Mouse (Mus musculus) embryonic facial prominence, embryonic 11.5 days (tissue): ENCODE data around the gene Grin2b. TPM values are rescaled to one million over a fixed set of nuclear protein-coding genes. Genes with fewer than 3 reads are reported as not detected.

ENCODE experiments used
- ATAC-seq: fragments of 200-750 bp; cut with Nextera tagmentation; replicated peaks from 2 replicates; pipeline ENCODE4 v1.8.0; 2017; ENCODE audit warnings: low read depth; ENCODE audit not compliant: insufficient number of reproducible peaks, low FRiP score, low TSS enrichment
- DNase-seq: peaks from one replicate; pipeline ENCODE4 v3.0.0-alpha.2; 2015; ENCODE audit warnings: low spot score
- H3K27ac ChIP-seq: fragments of 300-500 bp; sonication (generic); replicated peaks from 2 replicates; pipeline ENCODE4 v1.5.1; 2014; ENCODE audit warnings: mild to moderate bottlenecking, low read depth, low read length, control low read depth
- H3K27me3 ChIP-seq: fragments of 300-500 bp; sonication (generic); 2 replicates; pipeline ENCODE4 v1.6.1; 2014; ENCODE audit warnings: mild to moderate bottlenecking, low read length, moderate library complexity, mixed read lengths; ENCODE audit not compliant: control insufficient read depth, insufficient read depth
- H3K36me3 ChIP-seq: fragments of 300-500 bp; sonication (generic); replicated peaks from 2 replicates; pipeline ENCODE4 v1.6.1; 2014; ENCODE audit warnings: low read depth, mild to moderate bottlenecking, low read length, moderate library complexity, mixed read lengths; ENCODE audit not compliant: control insufficient read depth, insufficient read depth
- H3K4me1 ChIP-seq: fragments of 300-500 bp; sonication (generic); 2 replicates; pipeline ENCODE4 v1.6.1; 2014; ENCODE audit warnings: low read length, mixed read lengths; ENCODE audit not compliant: control insufficient read depth, insufficient read depth
- H3K4me2 ChIP-seq: fragments of 300-500 bp; sonication (generic); 2 replicates; pipeline ENCODE4 v1.6.1; 2014; ENCODE audit warnings: low read depth, mild to moderate bottlenecking, control low read depth, low read length, moderate library complexity
- H3K4me3 ChIP-seq: fragments of 300-500 bp; sonication (generic); 2 replicates; pipeline ENCODE4 v1.5.1; 2014; ENCODE audit warnings: low read depth, low read length, control low read depth
- H3K9ac ChIP-seq: fragments of 300-500 bp; sonication (generic); replicated peaks from 2 replicates; pipeline ENCODE4 v1.6.1; 2014; ENCODE audit warnings: mild to moderate bottlenecking, control low read depth, low read length
- H3K9me3 ChIP-seq: fragments of 300-500 bp; sonication (generic); replicated peaks from 2 replicates; pipeline ENCODE4 v1.6.1; 2016; ENCODE audit warnings: mild to moderate bottlenecking, low read length, inconsistent platforms, mixed read lengths; ENCODE audit not compliant: control insufficient read depth
- WGBS: fragments of 180-500 bp; shearing (Covaris S2); extraction: QIAGEN DNeasy Blood & Tissue Kit; methylation state at CpG from one replicate; pipeline ENCODE4 v1.1.7; 2014; 5-methylcytosine and 5-hydroxymethylcytosine counted together
- polyA plus RNA-seq: library from polyadenylated mRNA; unstranded; fragments of >200 nt; fragmentation: Nextera tagmentation; extraction: Ambion mirVana; gene quantifications from 2 replicates; pipeline ENCODE4 v1.2.1, GENCODE M21; 2014

Grin2b gene
- polyA plus RNA-seq, 1 experiment from 2014 or later = 0.45 TPM

DNA sequence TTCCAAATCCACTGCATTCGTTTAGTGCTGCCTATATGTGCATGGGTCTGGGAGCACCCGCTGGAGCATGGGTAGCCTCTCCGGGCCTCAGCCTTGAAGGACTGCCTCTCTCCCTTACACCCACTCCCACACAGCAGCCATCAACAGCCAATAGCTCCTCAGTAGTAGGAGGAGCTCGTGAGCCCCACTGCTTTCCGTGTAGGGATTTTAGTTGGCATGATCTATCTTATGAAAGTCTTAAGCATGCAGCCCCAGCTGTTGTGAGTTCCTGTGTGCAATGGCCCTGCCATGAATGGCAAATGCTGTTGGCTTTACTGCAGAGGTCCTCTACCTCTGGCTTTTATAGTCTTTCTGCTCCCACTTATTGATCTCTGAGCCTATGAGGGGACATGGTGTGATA is 227.8 kb downstream of the Grin2b start:
- WGBS = 81% methylated on average over 5 of the region's 5 CpGs
- no peak for DNase-seq
- H3K4me1 ChIP-seq = no peaks in the 10 kb centered on the region

DNA sequence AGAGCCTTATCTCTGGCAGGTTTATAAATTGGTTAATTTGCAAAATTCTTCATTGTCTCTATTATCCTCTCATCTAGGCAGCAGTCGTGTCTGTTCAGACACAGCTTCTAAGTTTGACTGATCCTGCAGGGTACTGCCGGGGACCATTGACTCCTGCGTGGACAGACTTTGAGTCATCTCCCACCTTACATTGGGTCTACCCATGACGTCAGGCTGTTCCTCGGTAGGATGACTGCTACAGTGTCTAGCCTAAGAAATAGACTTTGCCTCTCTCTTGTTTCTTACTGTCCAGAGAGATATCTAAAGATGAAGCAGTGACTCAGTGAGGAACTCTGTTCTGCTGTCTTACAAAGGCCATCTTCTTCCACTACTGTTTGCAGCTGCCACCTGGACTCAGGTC is 229.0 kb downstream of the Grin2b start:
- no peak overlapping the region for H3K4me3 ChIP-seq
- H3K27me3 ChIP-seq = no peaks in the 10 kb centered on the region
- H3K9ac ChIP-seq = no peak overlapping the region
- ATAC-seq (no peak), DNase-seq (no peak)
- no peaks in the 10 kb centered on the region for H3K4me1 ChIP-seq
- no peak overlapping the region for H3K27ac ChIP-seq
- 90% methylated on average over 5 of the region's 5 CpGs for WGBS
- no peaks in the 10 kb centered on the region for H3K36me3 ChIP-seq
- H3K4me2 ChIP-seq = no peak overlapping the region
- H3K9me3 ChIP-seq = no peaks in the 10 kb centered on the region

More for the DNA sequence above, 227.8 kb downstream of the Grin2b start:
- Histone ChIP-seq H3K9me3 (no peaks in the 10 kb centered on the region), H3K36me3 (no peaks in the 10 kb centered on the region), H3K9ac (no peak overlapping the region), H3K4me3 (no peak overlapping the region), H3K27me3 (no peaks in the 10 kb centered on the region), H3K4me2 (no peak overlapping the region), H3K27ac (no peak overlapping the region)
- no peak for ATAC-seq

DNA sequence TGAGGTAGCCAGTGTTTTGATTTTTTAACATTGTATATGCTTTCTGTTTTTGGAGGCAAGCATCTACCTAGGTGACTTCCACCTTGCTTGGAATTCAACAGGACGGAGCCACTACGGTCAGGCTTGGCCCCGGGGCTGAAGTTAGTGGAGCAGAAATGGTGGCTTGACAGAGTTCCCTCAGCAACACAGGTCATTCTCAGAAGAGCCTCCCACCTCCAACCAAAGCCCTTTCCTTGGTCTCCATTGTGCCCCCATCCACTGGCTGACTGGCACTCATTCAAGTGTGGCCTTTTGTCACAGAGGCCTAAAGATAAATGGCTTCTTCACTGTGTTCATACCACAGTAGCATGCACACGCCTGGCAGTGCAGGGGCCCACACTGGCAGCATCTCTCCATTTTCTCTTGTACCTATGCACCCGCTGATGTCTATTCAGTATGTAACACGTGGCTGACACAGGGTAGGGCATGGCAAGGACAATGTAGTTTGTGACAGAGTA is 230.1 kb downstream of the Grin2b start:
- Histone ChIP-seq H3K4me3 (no peak overlapping the region), H3K27me3 (no peaks in the 10 kb centered on the region), H3K36me3 (no peaks in the 10 kb centered on the region), H3K27ac (no peak overlapping the region), H3K4me1 (no peaks in the 10 kb centered on the region), H3K9ac (no peak overlapping the region), H3K9me3 (no peaks in the 10 kb centered on the region), H3K4me2 (no peak overlapping the region)
- DNase-seq (no peak), ATAC-seq (no peak)
- WGBS = 80% methylated on average over 6 of the region's 6 CpGs

DNA sequence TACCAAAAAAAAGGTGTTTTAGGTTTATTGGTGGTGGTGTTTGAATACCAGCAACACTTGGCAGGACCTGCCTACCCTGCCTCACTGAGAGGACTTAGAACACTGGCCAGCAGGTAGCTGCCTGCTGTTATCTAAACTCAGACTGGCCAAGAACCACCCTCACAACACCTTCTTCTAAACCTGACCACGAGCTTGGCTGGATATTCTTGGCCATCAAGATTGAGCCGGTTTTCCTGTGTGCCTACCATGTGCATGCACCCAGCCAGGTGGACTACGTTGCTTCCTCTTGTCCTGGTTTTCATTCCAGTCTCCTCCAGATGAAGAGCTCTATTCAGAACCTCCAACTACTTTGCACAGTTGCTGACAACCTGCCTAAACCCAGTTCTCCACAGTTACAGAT is 240.4 kb downstream of the Grin2b start:
- 83% methylated on average over 3 of the region's 3 CpGs for WGBS

DNA sequence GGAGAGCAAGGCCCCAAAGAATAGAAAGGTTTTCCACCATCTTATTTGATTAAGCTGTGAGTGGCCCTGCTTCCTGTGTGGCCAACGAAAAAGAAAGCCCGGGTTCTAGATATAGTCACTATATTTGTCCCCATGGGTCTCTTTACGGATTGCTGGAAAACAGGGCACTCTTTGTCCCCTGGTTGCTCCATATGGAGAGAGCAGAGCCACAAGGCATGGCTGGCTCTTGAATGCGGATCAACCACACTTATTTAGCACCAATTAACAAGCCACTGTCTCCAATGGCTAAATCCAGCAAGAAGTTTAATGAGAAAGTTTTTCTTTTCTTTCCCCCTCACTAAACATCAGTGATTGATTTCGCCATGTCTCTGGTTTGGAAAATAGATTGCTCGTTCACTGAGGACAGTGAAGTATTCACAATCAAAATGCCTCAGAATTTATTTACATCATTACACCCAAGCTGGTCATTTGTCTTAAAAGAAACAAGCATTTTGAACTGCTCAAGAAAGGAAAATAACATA is 240.9 kb downstream of the Grin2b start:
- no peaks in the 10 kb centered on the region for H3K4me1 ChIP-seq
- no peaks in the 10 kb centered on the region for H3K9me3 ChIP-seq
- DNase-seq = no peak
- H3K27me3 ChIP-seq = no peaks in the 10 kb centered on the region
- H3K4me3 ChIP-seq = no peak overlapping the region
- H3K9ac ChIP-seq = no peak overlapping the region
- no peaks in the 10 kb centered on the region for H3K36me3 ChIP-seq
- WGBS = 65% methylated on average over 6 of the region's 6 CpGs
- H3K4me2 ChIP-seq = no peak overlapping the region
- H3K27ac ChIP-seq = no peak overlapping the region
- ATAC-seq = no peak

More for the DNA sequence above, 240.4 kb downstream of the Grin2b start:
- Histone ChIP-seq H3K9me3 (no peaks in the 10 kb centered on the region), H3K4me3 (no peak overlapping the region), H3K4me2 (no peak overlapping the region), H3K27ac (no peak overlapping the region), H3K36me3 (no peaks in the 10 kb centered on the region), H3K4me1 (no peaks in the 10 kb centered on the region), H3K27me3 (no peaks in the 10 kb centered on the region), H3K9ac (no peak overlapping the region)
- no peak for DNase-seq
- ATAC-seq = no peak

DNA sequence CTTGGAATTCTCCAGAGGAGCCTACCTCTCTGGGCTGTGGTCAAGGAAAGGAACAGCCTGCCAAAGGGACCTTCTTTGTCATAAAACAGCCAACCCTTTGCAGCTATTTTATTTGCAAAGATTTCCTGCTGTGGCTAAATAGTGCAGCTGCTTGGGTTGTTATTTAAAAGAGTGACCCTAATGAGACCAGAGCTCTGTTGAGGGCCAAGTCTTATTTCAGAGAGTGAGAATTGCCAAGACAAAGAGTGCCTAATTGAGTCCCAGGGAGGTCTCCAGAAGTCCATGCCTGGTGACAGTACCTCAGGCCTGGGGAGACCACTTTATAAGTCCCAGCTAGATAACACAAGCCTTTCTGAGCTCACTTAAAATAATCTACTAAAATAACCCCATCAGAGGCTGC is 255.6 kb downstream of the Grin2b start:
- ATAC-seq = no peak
- DNase-seq = no peak
- Histone ChIP-seq H3K36me3 (no peaks in the 10 kb centered on the region), H3K9ac (no peak overlapping the region), H3K27me3 (no peaks in the 10 kb centered on the region), H3K27ac (no peak overlapping the region), H3K4me3 (no peak overlapping the region), H3K4me1 (no peaks in the 10 kb centered on the region), H3K9me3 (no peaks in the 10 kb centered on the region), H3K4me2 (no peak overlapping the region)

DNA sequence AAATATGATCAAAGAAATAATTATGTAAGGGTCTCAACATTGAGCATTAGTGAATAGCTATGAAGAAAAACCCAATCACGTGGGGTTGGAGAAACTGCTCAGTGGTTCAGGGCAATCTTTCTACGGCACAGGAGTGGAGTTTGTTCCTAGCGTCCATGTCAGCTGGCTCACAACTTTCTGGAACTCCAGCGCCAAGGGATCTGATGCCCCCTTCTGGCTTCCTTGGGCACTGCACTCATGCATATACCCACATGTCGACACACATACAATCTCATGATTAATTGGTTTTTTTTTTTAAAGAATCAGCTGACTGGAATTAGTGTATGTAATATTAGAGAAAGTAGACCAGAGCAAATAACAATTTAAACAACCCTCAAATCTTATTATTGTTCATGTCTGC is 258.7 kb downstream of the Grin2b start:
- no peak overlapping the region for H3K4me2 ChIP-seq
- ATAC-seq = no peak
- DNase-seq = no peak
- H3K9me3 ChIP-seq = no peaks in the 10 kb centered on the region
- H3K4me3 ChIP-seq = no peak overlapping the region
- H3K36me3 ChIP-seq = no peaks in the 10 kb centered on the region
- H3K4me1 ChIP-seq = no peaks in the 10 kb centered on the region
- H3K27me3 ChIP-seq = no peaks in the 10 kb centered on the region
- 92% methylated on average over 5 of the region's 5 CpGs for WGBS
- no peak overlapping the region for H3K9ac ChIP-seq
- H3K27ac ChIP-seq = no peak overlapping the region

DNA sequence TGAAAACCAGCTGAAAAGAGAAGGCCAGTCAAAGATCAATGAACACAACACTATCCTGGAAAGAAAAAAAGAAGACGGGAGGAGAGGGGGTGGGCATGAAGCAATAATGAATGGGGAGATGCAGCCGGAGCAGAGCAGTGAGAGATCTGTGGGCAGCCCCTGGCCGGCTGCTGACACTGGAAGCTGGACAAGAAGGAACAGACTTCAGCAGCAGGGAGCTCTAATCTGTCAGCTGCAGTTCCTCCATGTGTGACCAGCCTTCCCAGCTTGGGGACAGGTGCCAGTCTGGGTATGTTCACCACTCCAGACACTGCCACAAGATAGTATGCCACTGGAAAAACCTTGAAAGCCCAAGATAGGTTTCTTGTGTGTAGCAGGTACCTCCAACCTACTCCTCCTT is 261.2 kb downstream of the Grin2b start:
- no peaks in the 10 kb centered on the region for H3K9me3 ChIP-seq
- H3K9ac ChIP-seq = no peak overlapping the region
- H3K4me3 ChIP-seq = no peak overlapping the region
- ATAC-seq (no peak), DNase-seq (no peak)
- 64% methylated on average over 3 of the region's 3 CpGs for WGBS
- no peak overlapping the region for H3K27ac ChIP-seq
- H3K36me3 ChIP-seq = no peaks in the 10 kb centered on the region
- H3K4me1 ChIP-seq = no peaks in the 10 kb centered on the region
- H3K4me2 ChIP-seq = no peak overlapping the region
- no peaks in the 10 kb centered on the region for H3K27me3 ChIP-seq
